Mouse (Mus musculus): ENCODE measurements around the gene Abcc4.

Gene Abcc4

GRCm38 (mm10) chr14:118638447-118639275 lies 67.4 kb downstream of the Abcc4 start:
- DNase-seq (ENCODE audit: low spot score), result no peak

- DNase-seq (ENCODE audit: low spot score), result peak; percentile 29
These were observed 70.4 kb downstream of the Abcc4 start for GRCm38 (mm10) chr14:118635493-118636183.

GRCm38 (mm10) chr14:118629649-118630048 lies 76.4 kb downstream of the Abcc4 start:
- no peak for DNase-seq (ENCODE audit: low spot score)

- no peak for DNase-seq (ENCODE audit: low spot score)
These were observed 84.6 kb downstream of the Abcc4 start for GRCm38 (mm10) chr14:118621449-118621789.

DNA sequence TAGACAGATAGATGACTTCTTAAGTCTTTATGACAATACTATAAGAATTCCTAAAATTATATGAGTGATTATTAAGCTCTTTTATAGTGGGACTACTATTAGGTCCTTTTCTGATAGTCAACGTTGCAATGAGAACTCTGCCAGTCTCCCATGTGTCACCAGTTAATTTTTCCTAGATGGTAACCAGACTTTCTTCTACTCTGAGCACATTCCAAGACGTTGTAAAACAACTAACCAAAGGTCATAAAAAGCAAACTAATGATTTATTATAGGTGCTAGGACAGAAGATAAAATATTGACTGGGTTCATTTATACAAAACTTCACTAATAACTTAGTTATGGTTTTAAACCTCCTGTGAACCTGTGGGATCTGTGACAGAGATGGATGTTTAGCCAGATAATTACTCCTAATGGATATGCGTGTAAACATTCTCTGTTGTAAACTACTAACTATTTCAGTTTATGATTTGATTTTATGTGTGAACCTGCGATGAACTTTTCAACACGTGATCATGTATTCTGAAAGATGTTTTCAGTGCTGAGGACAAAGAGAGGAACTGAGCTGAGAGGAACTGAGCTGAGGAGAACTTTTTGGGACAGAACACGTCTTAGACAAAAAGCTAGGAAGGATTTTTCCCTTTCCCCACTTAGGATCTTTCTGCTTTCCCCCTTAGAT lies 85.1 kb downstream of the Abcc4 start:
- DNase-seq (ENCODE audit: low spot score), result no peak

DNA sequence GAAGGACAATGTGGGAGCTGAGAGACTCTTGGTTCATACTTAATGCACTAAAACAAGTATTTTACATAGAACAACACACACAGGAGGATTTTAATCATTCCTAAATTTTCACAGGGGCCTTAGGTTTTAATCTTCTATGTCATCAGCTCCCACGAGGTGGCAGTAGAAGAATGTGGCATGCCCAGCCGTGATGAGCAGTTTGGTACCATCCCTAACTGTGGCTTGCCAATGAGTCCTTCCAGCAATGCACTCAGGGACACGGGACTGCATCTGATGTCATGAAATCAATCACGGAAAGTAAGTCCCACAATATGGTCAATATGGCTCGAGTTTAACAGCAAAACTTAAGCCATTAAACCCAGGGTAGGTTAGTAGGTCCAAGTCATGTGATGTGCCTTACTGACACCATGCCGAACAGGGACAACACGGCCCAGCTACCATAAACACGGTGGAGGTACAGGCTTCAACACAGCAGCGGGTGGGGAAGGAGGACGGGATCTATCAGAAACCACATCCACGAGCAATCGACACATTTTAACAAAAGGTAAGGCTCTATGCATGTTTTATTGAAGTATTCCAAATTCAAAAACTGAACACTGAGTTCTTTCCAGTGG lies 89.2 kb downstream of the Abcc4 start:
- DNase-seq (ENCODE audit: low spot score), result no peak

GRCm38 (mm10) chr14:118613734-118614133 lies 92.3 kb downstream of the Abcc4 start:
- no peak for DNase-seq (ENCODE audit: low spot score)

GRCm38 (mm10) chr14:118611714-118612113 lies 94.3 kb downstream of the Abcc4 start:
- no peak for DNase-seq (ENCODE audit: low spot score)

DNA sequence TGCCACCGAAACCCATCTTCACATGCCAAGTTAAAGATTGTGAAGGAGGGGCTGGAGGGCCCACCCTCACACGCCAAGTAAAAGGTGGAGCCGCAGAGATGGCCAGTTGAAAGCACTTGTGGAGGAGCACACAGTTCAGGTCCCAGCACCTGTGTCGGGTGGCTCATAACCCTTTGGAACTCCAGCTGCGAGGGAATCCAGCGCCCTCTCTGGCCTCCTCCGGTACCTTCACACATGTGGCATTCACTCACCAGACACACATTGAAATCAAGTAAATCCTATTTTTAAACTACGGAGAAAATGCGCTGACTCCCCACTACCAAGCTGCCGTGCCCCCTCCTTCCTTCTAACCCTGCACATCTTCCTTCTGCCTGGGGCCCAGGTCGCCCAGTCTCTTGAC lies 95.2 kb downstream of the Abcc4 start:
- no peak for DNase-seq (ENCODE audit: low spot score)

- DNase-seq (ENCODE audit: low spot score), result no peak
These were observed 97.1 kb downstream of the Abcc4 start for GRCm38 (mm10) chr14:118608816-118609465.

- DNase-seq (ENCODE audit: low spot score), result no peak
These were observed 97.7 kb downstream of the Abcc4 start for GRCm38 (mm10) chr14:118608317-118608716.

DNA sequence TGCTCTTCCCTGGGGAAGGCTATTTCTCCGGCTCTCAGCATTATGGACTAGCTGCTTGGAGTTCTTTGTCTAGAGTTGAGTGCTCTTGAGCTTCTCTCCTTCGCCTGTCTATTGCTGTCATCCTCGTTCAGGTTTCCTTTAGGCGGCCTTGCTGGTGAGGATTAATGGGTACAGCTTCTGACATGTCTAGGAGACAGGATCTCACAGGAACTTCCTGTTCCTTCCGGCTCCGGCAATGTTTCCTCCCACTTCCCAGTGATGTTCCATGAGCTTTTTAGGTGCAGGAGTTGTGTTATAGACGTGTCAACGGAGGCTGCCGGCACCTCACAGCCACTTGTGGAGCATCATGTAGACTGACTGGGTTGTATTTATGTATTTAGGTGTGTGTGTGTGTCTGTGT lies 99.5 kb downstream of the Abcc4 start:
- DNase-seq (ENCODE audit: low spot score), result no peak

DNA sequence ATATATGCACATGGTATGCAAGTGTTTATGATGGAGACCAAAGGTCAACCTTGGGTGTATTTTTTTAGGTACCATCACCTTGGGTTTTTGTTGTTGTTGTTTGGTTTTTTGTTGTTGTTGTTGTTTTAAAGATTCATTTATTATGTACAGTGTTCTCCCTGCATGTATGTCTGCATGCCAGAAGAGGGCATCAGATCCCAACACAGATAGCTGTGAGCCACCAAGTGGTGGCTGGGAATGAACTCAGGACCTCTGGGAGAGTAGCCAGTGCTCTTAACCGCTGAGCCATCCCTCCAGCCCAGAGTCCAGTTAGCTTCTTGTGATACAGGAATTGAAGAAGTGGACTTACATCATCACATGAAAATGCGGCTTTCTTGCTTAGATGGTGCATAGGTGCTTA lies 101.1 kb downstream of the Abcc4 start:
- no peak for DNase-seq (ENCODE audit: low spot score)

DNA sequence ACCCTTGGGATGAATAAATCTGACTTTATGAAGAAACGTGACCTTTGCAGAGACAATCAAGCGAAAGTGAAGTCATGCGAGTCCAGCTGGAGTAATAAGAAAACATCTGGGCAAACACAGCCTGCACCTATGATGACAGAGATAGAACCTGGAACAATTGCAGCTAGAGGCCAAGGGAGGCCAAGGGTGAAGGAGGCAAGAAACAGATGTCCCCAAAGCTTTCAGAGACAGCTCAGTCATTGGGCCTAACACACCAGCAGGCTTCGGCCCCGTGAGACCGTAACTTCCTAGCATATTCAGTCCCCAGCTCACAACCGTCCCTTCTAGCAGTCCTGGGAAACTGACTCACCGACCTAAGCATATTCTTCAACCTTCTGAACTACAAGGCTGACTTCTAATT lies 104.0 kb downstream of the Abcc4 start:
- DNase-seq (ENCODE audit: low spot score), result no peak

GRCm38 (mm10) chr14:118600746-118601145 lies 105.3 kb downstream of the Abcc4 start:
- no peak for DNase-seq (ENCODE audit: low spot score)

DNA sequence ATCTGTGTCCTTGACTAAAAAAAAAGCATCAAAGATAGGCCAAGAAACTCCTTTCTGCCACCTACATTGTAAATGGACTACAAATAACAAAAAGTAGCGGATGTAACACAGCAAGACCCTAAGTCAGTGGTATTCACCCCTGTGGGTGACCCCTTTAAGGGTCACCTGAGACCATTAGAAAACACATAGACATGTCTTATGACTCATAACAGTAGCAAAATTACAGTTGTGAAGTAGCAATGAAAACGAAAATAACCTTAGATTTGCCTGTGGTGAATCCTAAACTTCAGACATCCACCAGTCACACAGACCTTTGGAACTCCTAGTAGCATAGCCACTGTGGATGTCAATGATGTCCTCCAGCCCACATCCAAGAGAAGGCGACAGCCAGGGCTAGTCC lies 107.3 kb downstream of the Abcc4 start:
- no peak for DNase-seq (ENCODE audit: low spot score)

DNA sequence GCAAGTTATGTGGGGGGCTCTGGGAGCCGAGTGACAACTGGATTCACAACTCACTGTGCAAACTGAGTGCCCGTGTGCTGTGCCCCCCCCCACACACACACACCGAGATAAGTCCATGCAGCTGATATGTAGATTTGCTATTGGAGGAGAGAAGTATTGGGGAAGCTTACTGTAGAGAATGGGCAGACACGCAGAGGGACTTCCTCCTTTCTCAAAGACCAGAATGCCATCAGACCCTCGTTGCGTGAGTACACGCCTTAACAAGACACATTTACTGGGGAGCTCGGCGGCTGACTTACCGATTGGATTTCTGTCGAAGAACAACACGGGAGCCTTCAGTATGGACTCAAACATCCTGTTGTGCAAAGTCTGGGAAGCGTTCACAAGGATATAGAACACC lies 111.6 kb downstream of the Abcc4 start:
- DNase-seq (ENCODE audit: low spot score), result no peak

- peak; percentile 48 for DNase-seq (ENCODE audit: low spot score)
These were observed 114.3 kb downstream of the Abcc4 start for GRCm38 (mm10) chr14:118591477-118592403.

DNA sequence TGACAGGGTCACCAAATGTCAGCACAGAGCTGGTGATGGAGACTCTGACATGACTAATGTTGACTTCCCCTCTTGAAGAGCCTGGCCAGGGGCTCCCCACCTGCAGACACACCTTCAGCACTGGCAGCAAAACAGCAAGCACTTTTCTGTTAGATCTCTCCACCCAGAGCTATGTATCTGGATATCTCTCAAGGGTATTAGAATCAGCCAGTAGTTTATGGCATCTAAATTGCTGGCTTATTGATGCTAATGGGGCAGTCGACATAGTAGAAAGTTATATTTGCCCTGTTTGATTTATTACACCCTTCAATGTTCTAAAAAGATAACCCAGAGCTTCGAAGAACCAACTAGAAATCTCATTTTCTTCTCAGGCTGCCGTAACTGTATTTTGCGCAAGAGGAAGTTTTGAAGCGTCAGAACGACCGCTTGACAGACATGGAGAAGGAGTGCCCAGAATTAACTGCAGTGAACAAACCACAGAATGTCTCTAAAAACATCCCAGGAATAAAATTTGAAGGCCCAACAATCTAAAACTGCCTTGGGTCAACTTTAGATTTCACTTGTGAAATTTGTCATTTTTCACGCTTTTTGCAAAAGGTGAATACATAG lies 123.6 kb downstream of the Abcc4 start:
- no peak for DNase-seq (ENCODE audit: low spot score)

- no peak for DNase-seq (ENCODE audit: low spot score)
These were observed 124.3 kb downstream of the Abcc4 start for GRCm38 (mm10) chr14:118581673-118582072.

Data from ovary, postnatal 10 days (tissue).